16 mouse cellular contexts compared by ENCODE assay signal in genomic region chr15:19032983-19033382, GRCm38 (mm10).
"Had no signal": no experiment of that assay in that cellular context is flagged by ENCODE, and none has a peak within 500 bp of the region (broad histone marks: within the 10 kb centered on the region; RNA-seq: fewer than 3 reads in every experiment).

No protein-coding gene starts in this region.

- H3K27me3 ChIP-seq: midbrain, embryonic 13.5 days; midbrain, embryonic 15.5 days; neural tube, embryonic 12.5 days had no signal

- H3K4me2 ChIP-seq: lung, embryonic 14.5 days; midbrain, embryonic 11.5 days; midbrain, embryonic 13.5 days; midbrain, embryonic 15.5 days; neural tube, embryonic 12.5 days had no signal

- H3K9me3 ChIP-seq: midbrain, embryonic 13.5 days; midbrain, embryonic 15.5 days; neural tube, embryonic 12.5 days had no signal

- DNase-seq: lung, adult 18-20 months; lung, embryonic 14.5 days; lung, postnatal 10 days; lung, postnatal 4 days; retina, postnatal 1 day; right cerebral cortex, adult 18-20 months; right cerebral cortex, postnatal 25 days; right cerebral cortex, postnatal 4 days; spleen, adult 18-20 months; thymus, adult 18-20 months; thymus, postnatal 14 days; thymus, postnatal 36 days had no signal

- H3K36me3 ChIP-seq: midbrain, embryonic 13.5 days; midbrain, embryonic 15.5 days; neural tube, embryonic 12.5 days had no signal

- H3K4me1 ChIP-seq: midbrain, embryonic 13.5 days; midbrain, embryonic 15.5 days; neural tube, embryonic 12.5 days had no signal

- H3K4me3 ChIP-seq: midbrain, embryonic 13.5 days; midbrain, embryonic 15.5 days; neural tube, embryonic 12.5 days had no signal

- ATAC-seq: midbrain, embryonic 13.5 days; midbrain, embryonic 15.5 days had no signal

- H3K27ac ChIP-seq: midbrain, embryonic 13.5 days; midbrain, embryonic 15.5 days; neural tube, embryonic 12.5 days had no signal

- H3K9ac ChIP-seq: lung, embryonic 14.5 days; midbrain, embryonic 13.5 days; midbrain, embryonic 15.5 days; neural tube, embryonic 12.5 days had no signal
